Mouse (Mus musculus) spleen, adult 2 months (tissue): ENCODE data around the gene Atp6v1e1.
"Not testable (repeated sequence)": the region's sequence is repeated elsewhere in the genome, so short reads cannot be mapped to it uniquely, and the experiment has no call there.

ENCODE experiments used
- CTCF ChIP-seq: fragments of 200-500 bp; IDR thresholded peaks from 2 replicates; pipeline ENCODE4 v1.5.1; 2011; ENCODE audit warnings: mild to moderate bottlenecking, inconsistent platforms; ENCODE audit not compliant: insufficient read depth, insufficient read length, insufficient replicate concordance; ENCODE audit errors: extremely low read depth
- POLR2A ChIP-seq: fragments of 200-500 bp; IDR thresholded peaks from 2 replicates; pipeline ENCODE4 v1.6.1; 2011; ENCODE audit warnings: low read depth, low read length, inconsistent platforms

GRCm38 (mm10) chr6:120811999-120812398 lies 10.6 kb downstream of the Atp6v1e1 start:
- not testable (repeated sequence) for TF ChIP-seq CTCF, POLR2A
